Mouse (Mus musculus): Measurements from ENCODE around the gene Sft2d2.

Gene Sft2d2

GRCm38 (mm10) chr1:165133279-165133678 is 61.0 kb downstream of the Sft2d2 start:
- DNase-seq (ENCODE audit: low spot score): no peak

GRCm38 (mm10) chr1:165132187-165132877 is 61.9 kb downstream of the Sft2d2 start:
- peak; percentile 71 for DNase-seq (ENCODE audit: low spot score)

- DNase-seq (ENCODE audit: low spot score): no peak
Observed at GRCm38 (mm10) chr1:165129573-165129972, 64.7 kb downstream of the Sft2d2 start.
